ENCODE assay signal across 8 mouse cellular contexts in the genomic region with DNA sequence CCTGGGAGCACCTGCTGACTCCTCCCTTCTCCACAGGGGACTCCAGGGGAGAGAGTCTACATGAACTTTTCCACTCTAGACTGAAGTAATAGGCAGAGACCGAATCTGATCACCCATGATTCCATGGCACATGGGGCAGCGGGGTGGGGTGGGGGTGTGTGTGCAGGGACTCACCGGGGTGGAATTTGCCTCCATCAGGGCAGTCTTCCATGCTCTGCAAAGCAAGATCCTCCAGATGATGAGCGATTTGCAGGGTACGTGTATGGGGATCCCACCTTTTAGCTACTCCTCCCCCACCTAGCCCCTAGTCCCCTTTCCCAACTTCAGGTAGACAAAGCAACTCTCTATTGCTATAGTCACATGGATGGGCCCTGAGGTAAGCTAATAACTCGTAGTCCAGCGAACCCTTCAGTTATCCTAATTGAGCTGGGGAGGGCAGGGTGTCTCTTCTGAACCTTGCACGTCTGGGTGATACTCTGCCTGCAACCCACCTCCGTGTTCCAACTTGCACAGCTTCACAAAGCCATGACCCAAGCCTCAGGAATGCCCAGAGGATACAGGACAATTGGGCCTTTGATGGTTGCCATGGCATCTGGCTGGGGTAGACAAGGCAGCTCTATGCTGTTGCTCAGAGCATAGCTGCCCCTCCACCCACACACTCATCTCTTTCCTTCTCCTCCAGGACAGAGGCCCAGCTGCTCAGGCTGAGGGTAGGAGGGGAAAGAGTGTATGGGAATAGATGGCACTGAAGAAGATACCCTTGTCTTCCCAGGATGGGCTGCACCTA. TPM values are rescaled to one million over a fixed set of nuclear protein-coding genes. Genes with fewer than 3 reads are reported as not detected.
DNase-seq lines count a peak whose midpoint lies in the region; ATAC-seq and TF ChIP-seq lines count a peak whose summit lies in the region.

No protein-coding gene starts in this region.

- TF ChIP-seq CTCF in hindbrain, postnatal 0 days (IDR thresholded peaks at IDR 0.05; ENCODE audit: low read depth) = no peak

- ATAC-seq in hindbrain, postnatal 0 days = peak; percentile 92
- peak; percentile 88 for ATAC-seq in midbrain, embryonic 13.5 days
- ATAC-seq in erythroblast, adult 5-6 weeks (replicated peaks; ENCODE audit: low FRiP score, poor library complexity, severe bottlenecking) = no peak

- no peaks in the 10 kb centered on the region for H3K9me3 ChIP-seq in hindbrain, postnatal 0 days (ENCODE audit: low read length)
- no peaks in the 10 kb centered on the region for H3K9me3 ChIP-seq in midbrain, embryonic 13.5 days

- no peaks in the 10 kb centered on the region for H3K27me3 ChIP-seq in hindbrain, postnatal 0 days (ENCODE audit: insufficient read depth, low read length)
- H3K27me3 ChIP-seq in midbrain, embryonic 13.5 days = no peaks in the 10 kb centered on the region

- 50% methylated on average over 9 of the region's 9 CpGs for WGBS in hindbrain, postnatal 0 days
- 59% methylated on average over 9 of the region's 9 CpGs for WGBS in midbrain, embryonic 13.5 days

- H3K4me2 ChIP-seq in hindbrain, postnatal 0 days (ENCODE audit: low read depth, low read length) = no peak overlapping the region
- H3K4me2 ChIP-seq in midbrain, embryonic 13.5 days (replicated peaks) = no peak overlapping the region

- H3K27ac ChIP-seq in hindbrain, postnatal 0 days = peak overlapping the region; percentile 82
- peak overlapping the region; percentile 63 for H3K27ac ChIP-seq in midbrain, embryonic 13.5 days

- intact Hi-C loops in heart, postnatal 25 days (cut with DNase I) = no loop called here

- no peaks in the 10 kb centered on the region for H3K36me3 ChIP-seq in hindbrain, postnatal 0 days (ENCODE audit: insufficient read depth, low read length)
- H3K36me3 ChIP-seq in midbrain, embryonic 13.5 days = 0 out of 2 replicates have a peak, but pooled peaks cover 11% of the 10 kb centered on the region

- DNase-seq in NIH3T3 (ENCODE audit: low read depth) = peak; percentile 57
- DNase-seq in embryo, embryonic 11.5 days (ENCODE audit: low read depth, low spot score) = peak; percentile 30
- peak; percentile 81 for DNase-seq in hindbrain, postnatal 0 days (ENCODE audit: low spot score)
- no peak for DNase-seq in urinary bladder, postnatal 14 days (ENCODE audit: low spot score)
- DNase-seq in B cell, adult 2 months = no peak
- DNase-seq in heart, postnatal 25 days (ENCODE audit: low spot score) = no peak

- H3K9ac ChIP-seq in hindbrain, postnatal 0 days (replicated peaks; ENCODE audit: low read length) = no peak overlapping the region
- no peak overlapping the region for H3K9ac ChIP-seq in midbrain, embryonic 13.5 days (replicated peaks)

- H3K4me1 ChIP-seq in hindbrain, postnatal 0 days (ENCODE audit: insufficient read depth, low read length) = 0 out of 2 replicates have a peak, but pooled peaks cover 6% of the 10 kb centered on the region
- H3K4me1 ChIP-seq in midbrain, embryonic 13.5 days (replicated peaks) = peaks cover 19% of the 10 kb centered on the region

- H3K4me3 ChIP-seq in hindbrain, postnatal 0 days (ENCODE audit: low read length) = no peak overlapping the region
- no peak overlapping the region for H3K4me3 ChIP-seq in midbrain, embryonic 13.5 days (replicated peaks)

RNA-seq across cellular contexts. Expression of a gene that starts 8.5 kb away (rescaled TPM):
- total RNA-seq in hindbrain, postnatal 0 days (2014; rRNA removed) = 47.0 and 51.8 TPM in 2 replicates
- polyA plus RNA-seq in hindbrain, postnatal 0 days (2015; fragmentation: Nextera tagmentation; extraction: Ambion mirVana) = 40.4 and 49.3 TPM in 2 replicates
- 5.1 and 5.8 TPM in 2 replicates for polyA plus RNA-seq in midbrain, embryonic 13.5 days (2015; fragmentation: Nextera tagmentation; extraction: Ambion mirVana)
- 1 to 10 TPM; 2.7 to 4.0 TPM for total RNA-seq in heart, postnatal 25 days (2021)
- not detected in 2 replicates for total RNA-seq in erythroblast, adult 5-6 weeks (2015; ENCODE audit: low replicate concordance)
- total RNA-seq in erythroblast, adult 5-6 weeks (2017; ENCODE audit: low replicate concordance) = not detected in 2 replicates

RNA-seq across cellular contexts. Expression of a gene that starts 45.6 kb away (rescaled TPM):
- 26.8 and 29.8 TPM in 2 replicates for total RNA-seq in hindbrain, postnatal 0 days (2014; rRNA removed)
- 97.5 and 100 TPM in 2 replicates for polyA plus RNA-seq in hindbrain, postnatal 0 days (2015; fragmentation: Nextera tagmentation; extraction: Ambion mirVana)
- polyA plus RNA-seq in midbrain, embryonic 13.5 days (2015; fragmentation: Nextera tagmentation; extraction: Ambion mirVana) = 80.9 and 89.0 TPM in 2 replicates
- total RNA-seq in heart, postnatal 25 days (2021) = 10 to 100 TPM; 67.1 to 79.0 TPM
- total RNA-seq in erythroblast, adult 5-6 weeks (2015; ENCODE audit: low replicate concordance) = 3.5 and 27.4 TPM in 2 replicates
- total RNA-seq in erythroblast, adult 5-6 weeks (2017; ENCODE audit: low replicate concordance) = 7.1 and 40.0 TPM in 2 replicates

RNA-seq across cellular contexts. Expression of a gene that starts 46.5 kb away (rescaled TPM):
- total RNA-seq in hindbrain, postnatal 0 days (2014; rRNA removed) = 241 and 270 TPM in 2 replicates
- polyA plus RNA-seq in hindbrain, postnatal 0 days (2015; fragmentation: Nextera tagmentation; extraction: Ambion mirVana) = 323 and 336 TPM in 2 replicates
- polyA plus RNA-seq in midbrain, embryonic 13.5 days (2015; fragmentation: Nextera tagmentation; extraction: Ambion mirVana) = 197 and 199 TPM in 2 replicates
- 10 to 100 TPM; 61.3 to 68.2 TPM for total RNA-seq in heart, postnatal 25 days (2021)
- 60.5 and 60.6 TPM in 2 replicates for total RNA-seq in erythroblast, adult 5-6 weeks (2015; ENCODE audit: low replicate concordance)
- 62.5 and 81.7 TPM in 2 replicates for total RNA-seq in erythroblast, adult 5-6 weeks (2017; ENCODE audit: low replicate concordance)

RNA-seq across cellular contexts. Expression of a gene that starts 52.8 kb away (rescaled TPM):
- 123 and 162 TPM in 2 replicates for total RNA-seq in hindbrain, postnatal 0 days (2014; rRNA removed)
- 98.2 and 116 TPM in 2 replicates for polyA plus RNA-seq in hindbrain, postnatal 0 days (2015; fragmentation: Nextera tagmentation; extraction: Ambion mirVana)
- 85.8 and 94.4 TPM in 2 replicates for polyA plus RNA-seq in midbrain, embryonic 13.5 days (2015; fragmentation: Nextera tagmentation; extraction: Ambion mirVana)
- total RNA-seq in heart, postnatal 25 days (2021) = 10 to 100 TPM; 39.2 to 44.9 TPM
- total RNA-seq in erythroblast, adult 5-6 weeks (2015; ENCODE audit: low replicate concordance) = 7.9 and 8.1 TPM in 2 replicates
- total RNA-seq in erythroblast, adult 5-6 weeks (2017; ENCODE audit: low replicate concordance) = 3.4 and 5.9 TPM in 2 replicates

Comparison
In these comparisons a context has a peak if more than half of its experiments do, and no peak if none do; other contexts are left out.
1. DNase-seq: peak in NIH3T3 (single experiment), embryo, embryonic 11.5 days (single experiment) and hindbrain, postnatal 0 days (single experiment); none in urinary bladder, postnatal 14 days (single experiment), B cell, adult 2 months (0 of 2) and heart, postnatal 25 days (single experiment).